22 mouse cellular contexts compared by ENCODE assay signal in genomic region chr6:95163965-95164364, GRCm38 (mm10). TPM values are rescaled to one million over a fixed set of nuclear protein-coding genes. Genes with fewer than 3 reads are reported as not detected.
DNase-seq lines count a peak whose midpoint lies in the region; ATAC-seq and TF ChIP-seq lines count a peak whose summit lies in the region.
"Had no signal": no experiment of that assay in that cellular context is flagged by ENCODE, and none has a peak within 500 bp of the region (broad histone marks: within the 10 kb centered on the region; RNA-seq: fewer than 3 reads in every experiment).

No protein-coding gene starts in this region.

- H3K4me3 ChIP-seq in liver, adult 2 months (ENCODE audit: insufficient read depth, low read depth, low read length), result no peak overlapping the region
- no peak overlapping the region for H3K4me3 ChIP-seq in liver, postnatal 0 days (ENCODE audit: low read depth, low read length)
- no peak overlapping the region for H3K4me3 ChIP-seq in stomach, postnatal 0 days (ENCODE audit: low read depth, low read length)
- H3K4me3 ChIP-seq: embryonic facial prominence, embryonic 13.5 days; forebrain, embryonic 12.5 days; heart, adult 2 months; heart, embryonic 15.5 days; hindbrain, embryonic 13.5 days had no signal

- TF ChIP-seq EP300 in liver, postnatal 0 days (IDR thresholded peaks at IDR 0.05; ENCODE audit: low read depth), result no peak
- TF ChIP-seq EP300 in stomach, postnatal 0 days (optimal IDR thresholded peaks at IDR 0.05), result no peak

- TF ChIP-seq CTCF in liver, adult 2 months (IDR thresholded peaks at IDR 0.05; ENCODE audit: low read depth, low read length), result no peak
- no peak for TF ChIP-seq CTCF in liver, postnatal 0 days (IDR thresholded peaks at IDR 0.05; ENCODE audit: low read depth)
- TF ChIP-seq CTCF in stomach, postnatal 0 days (IDR thresholded peaks at IDR 0.05; ENCODE audit: low read depth), result no peak

- WGBS in liver, adult 2 months, result 18% methylated on average over 4 of the region's 4 CpGs
- WGBS in liver, postnatal 0 days (ENCODE audit: insufficient replicate concordance), result 47% methylated on average over 4 of the region's 4 CpGs
- 25% methylated on average over 4 of the region's 4 CpGs for WGBS in stomach, postnatal 0 days

- no peaks in the 10 kb centered on the region for H3K36me3 ChIP-seq in liver, adult 2 months (ENCODE audit: control insufficient read depth, insufficient read depth, low read length)
- no peaks in the 10 kb centered on the region for H3K36me3 ChIP-seq in liver, postnatal 0 days (replicated peaks; ENCODE audit: insufficient read depth, low read length)
- no peaks in the 10 kb centered on the region for H3K36me3 ChIP-seq in stomach, postnatal 0 days (ENCODE audit: control insufficient read depth, insufficient read depth, low read length)
- H3K36me3 ChIP-seq: embryonic facial prominence, embryonic 13.5 days; forebrain, embryonic 12.5 days; G1E; heart, embryonic 15.5 days; hindbrain, embryonic 13.5 days had no signal

- H3K27ac ChIP-seq in liver, adult 2 months (replicated peaks; ENCODE audit: insufficient read depth, low read depth, low read length), result no peak overlapping the region
- no peak overlapping the region for H3K27ac ChIP-seq in liver, postnatal 0 days (ENCODE audit: low read depth)
- H3K27ac ChIP-seq in stomach, postnatal 0 days (replicated peaks), result no peak overlapping the region
- H3K27ac ChIP-seq: embryonic facial prominence, embryonic 13.5 days; forebrain, embryonic 12.5 days; heart, adult 2 months; heart, embryonic 15.5 days; hindbrain, embryonic 13.5 days had no signal

- no peak for ATAC-seq in liver, postnatal 0 days
- ATAC-seq in stomach, postnatal 0 days (ENCODE audit: low FRiP score, low TSS enrichment), result peak; percentile 59; the same call in 1 of the 2 replicates
- ATAC-seq: CD4-positive, CD25-positive, alpha-beta regulatory T cell, adult 4 months; forebrain, embryonic 16.5 days had no signal

- peak; percentile 5 for DNase-seq in adrenal gland, adult 2 months
- no peak for DNase-seq in adrenal gland, postnatal 25 days
- peak; percentile 62 for DNase-seq in liver, adult 2 months (ENCODE audit: extremely low read depth, low read depth, low spot score)
- no peak for DNase-seq in liver, postnatal 0 days
- DNase-seq in lung, postnatal 25 days (ENCODE audit: low spot score), result peak; percentile 10
- DNase-seq in stomach, postnatal 0 days (ENCODE audit: low spot score), result no peak
- no peak for DNase-seq in cerebellum, postnatal 25 days
- DNase-seq: B cell, adult 2 months; cerebellum, adult 11-12 months; cerebellum, adult 9-10 months; cerebellum, postnatal 36 days; gastrocnemius, postnatal 14 days; heart, adult 2 months; heart, postnatal 14 days had no signal

- no peaks in the 10 kb centered on the region for H3K79me2 ChIP-seq in liver, adult 2 months (ENCODE audit: control insufficient read depth, insufficient read depth, low read length)

- no peak for TF ChIP-seq POLR2A in liver, adult 2 months (IDR thresholded peaks at IDR 0.05; ENCODE audit: extremely low read depth, insufficient read depth, low read length)

- H3K4me2 ChIP-seq in liver, postnatal 0 days (ENCODE audit: low read depth, low read length), result no peak overlapping the region
- no peak overlapping the region for H3K4me2 ChIP-seq in stomach, postnatal 0 days (replicated peaks; ENCODE audit: low read depth)
- H3K4me2 ChIP-seq: embryonic facial prominence, embryonic 13.5 days; forebrain, embryonic 12.5 days; heart, embryonic 11.5 days; heart, embryonic 15.5 days; hindbrain, embryonic 13.5 days had no signal

- no peaks in the 10 kb centered on the region for H3K27me3 ChIP-seq in liver, adult 2 months (ENCODE audit: control insufficient read depth, insufficient read depth, low read length)
- H3K27me3 ChIP-seq in liver, postnatal 0 days (ENCODE audit: insufficient read depth, low read length), result no peaks in the 10 kb centered on the region
- no peaks in the 10 kb centered on the region for H3K27me3 ChIP-seq in stomach, postnatal 0 days (ENCODE audit: control insufficient read depth, insufficient read depth, low read length)
- H3K27me3 ChIP-seq: embryonic facial prominence, embryonic 13.5 days; forebrain, embryonic 12.5 days; heart, embryonic 15.5 days; hindbrain, embryonic 13.5 days had no signal

- H3K4me1 ChIP-seq in liver, adult 2 months (ENCODE audit: control insufficient read depth, insufficient read depth, low read length), result peaks cover 3% of the 10 kb centered on the region; the same call in 1 of the 2 replicates
- no peaks in the 10 kb centered on the region for H3K4me1 ChIP-seq in liver, postnatal 0 days (ENCODE audit: insufficient read depth)
- no peaks in the 10 kb centered on the region for H3K4me1 ChIP-seq in stomach, postnatal 0 days (replicated peaks; ENCODE audit: control insufficient read depth, insufficient read depth)
- H3K4me1 ChIP-seq: embryonic facial prominence, embryonic 13.5 days; heart, embryonic 15.5 days had no signal

- H3K9me3 ChIP-seq in liver, postnatal 0 days (ENCODE audit: low read length), result no peaks in the 10 kb centered on the region
- no peaks in the 10 kb centered on the region for H3K9me3 ChIP-seq in stomach, postnatal 0 days (ENCODE audit: control insufficient read depth, low read length)
- H3K9me3 ChIP-seq: embryonic facial prominence, embryonic 13.5 days; forebrain, embryonic 12.5 days; G1E; heart, embryonic 15.5 days; hindbrain, embryonic 13.5 days had no signal

- no peak overlapping the region for H3K9ac ChIP-seq in liver, adult 2 months (ENCODE audit: low read depth, low read length)
- no peak overlapping the region for H3K9ac ChIP-seq in liver, postnatal 0 days (replicated peaks)
- no peak overlapping the region for H3K9ac ChIP-seq in stomach, postnatal 0 days (ENCODE audit: low read length)
- H3K9ac ChIP-seq: embryonic facial prominence, embryonic 13.5 days; forebrain, embryonic 12.5 days; heart, embryonic 15.5 days; hindbrain, embryonic 13.5 days had no signal

RNA-seq across cellular contexts. Expression of gene Kbtbd8, which starts 46.9 kb away (rescaled TPM):
- total RNA-seq in adrenal gland, adult 2 months (2021), result 1 to 10 TPM; 3.4 to 4.2 TPM
- polyA plus RNA-seq in adrenal gland, adult 2 months (2012; rRNA removed), result 0.06 and 0.50 TPM in 2 replicates
- 3.6 and 6.3 TPM in 2 replicates for total RNA-seq in adrenal gland, postnatal 25 days (2021)
- total RNA-seq in liver, adult 2 months (2014; rRNA removed), result 0.83 and 1.0 TPM in 2 replicates
- 0.22 and 0.24 TPM in 2 replicates for polyA plus RNA-seq in liver, adult 2 months (2012; rRNA removed)
- 1.1 and 1.2 TPM in 2 replicates for polyA plus RNA-seq in liver, postnatal 0 days (2015; fragmentation: Nextera tagmentation; extraction: Ambion mirVana)
- polyA plus RNA-seq in stomach, postnatal 0 days (2015; fragmentation: Nextera tagmentation; extraction: Ambion mirVana), result 1.7 and 1.8 TPM in 2 replicates

Comparison
In these comparisons a context has a peak if more than half of its experiments do, and no peak if none do; other contexts are left out.
1. DNase-seq: peak in adrenal gland, adult 2 months (single experiment), liver, adult 2 months (single experiment) and lung, postnatal 25 days (single experiment); none in adrenal gland, postnatal 25 days (single experiment), liver, postnatal 0 days (single experiment), stomach, postnatal 0 days (single experiment) and cerebellum, postnatal 25 days (0 of 2).